Mouse (Mus musculus) heart, embryonic 13.5 days (tissue): ENCODE results near the gene Rmdn2. TPM values are rescaled to one million over a fixed set of nuclear protein-coding genes. Genes with fewer than 3 reads are reported as not detected.

Experiments used
- ATAC-seq: fragments of 200-750 bp; cut with Nextera tagmentation; 2 replicates; pipeline ENCODE4 v1.8.0; 2017; ENCODE audit warnings: moderate TSS enrichment; ENCODE audit not compliant: insufficient number of reproducible peaks, low FRiP score, low TSS enrichment; ENCODE audit errors: extremely low read depth
- H3K27ac ChIP-seq: fragments of 300-500 bp; sonication (generic); replicated peaks from 2 replicates; pipeline ENCODE4 v1.5.1; 2015; ENCODE audit warnings: moderate library complexity, mild to moderate bottlenecking, inconsistent platforms
- H3K27me3 ChIP-seq: fragments of 300-500 bp; sonication (generic); replicated peaks from 2 replicates; pipeline ENCODE4 v1.6.1; 2015; ENCODE audit warnings: mild to moderate bottlenecking, inconsistent platforms
- H3K36me3 ChIP-seq: fragments of 300-500 bp; sonication (generic); 2 replicates; pipeline ENCODE4 v1.6.1; 2015; ENCODE audit warnings: mild to moderate bottlenecking, inconsistent platforms
- H3K4me1 ChIP-seq: fragments of 300-500 bp; sonication (generic); 2 replicates; pipeline ENCODE4 v1.6.1; 2015; ENCODE audit warnings: inconsistent platforms
- H3K4me2 ChIP-seq: fragments of 300-500 bp; sonication (generic); 2 replicates; pipeline ENCODE4 v1.6.1; 2015; ENCODE audit warnings: inconsistent platforms, mild to moderate bottlenecking, moderate library complexity
- H3K4me3 ChIP-seq: fragments of 300-500 bp; sonication (generic); 2 replicates; pipeline ENCODE4 v1.5.1; 2015; ENCODE audit warnings: moderate library complexity, mild to moderate bottlenecking, inconsistent platforms
- H3K9ac ChIP-seq: fragments of 300-500 bp; sonication (generic); 2 replicates; pipeline ENCODE4 v1.6.1; 2015; ENCODE audit warnings: inconsistent platforms, mild to moderate bottlenecking, moderate library complexity
- H3K9me3 ChIP-seq: fragments of 300-500 bp; sonication (generic); 2 replicates; pipeline ENCODE4 v1.6.1; 2016; ENCODE audit warnings: inconsistent platforms
- WGBS: fragments of 180-500 bp; shearing (Covaris S2); methylation state at CpG from one replicate; pipeline ENCODE4 v1.1.7; 2015; ENCODE audit warnings: mixed read lengths; 5-methylcytosine and 5-hydroxymethylcytosine counted together
- polyA plus RNA-seq: library from polyadenylated mRNA; unstranded; fragments of >200 nt; fragmentation: Nextera tagmentation; extraction: Ambion mirVana; gene quantifications from 2 replicates; pipeline ENCODE4 v1.2.1, GENCODE M21; 2015

Rmdn2 gene
- polyA plus RNA-seq, 1 experiment from 2014 or later, result 13.5 TPM

DNA sequence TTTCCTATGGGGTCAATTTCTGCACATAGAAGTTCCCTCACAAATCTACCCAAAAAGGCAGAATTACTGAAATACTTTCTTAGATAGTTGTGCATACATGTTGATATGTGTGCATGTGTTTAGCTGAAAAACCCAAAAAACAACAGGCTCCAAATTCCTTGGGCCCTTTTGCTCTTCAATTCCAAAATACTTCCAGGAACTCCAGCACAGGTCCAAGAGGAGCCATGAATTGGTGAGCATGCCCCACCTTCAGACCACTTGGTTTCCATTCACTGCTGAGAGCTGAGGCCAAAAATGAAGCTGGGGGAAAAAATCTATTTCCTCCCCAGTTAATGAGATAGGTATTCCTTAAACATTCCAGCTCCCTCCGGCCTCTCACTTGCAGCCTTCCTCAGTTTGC lies 98.1 kb downstream of the Rmdn2 start:
- H3K36me3 ChIP-seq, result no peaks in the 10 kb centered on the region
- peaks cover 29% of the 10 kb centered on the region for H3K4me1 ChIP-seq
- no peaks in the 10 kb centered on the region for H3K9me3 ChIP-seq
- H3K9ac ChIP-seq, result no peak overlapping the region
- no peak for ATAC-seq
- H3K27ac ChIP-seq, result no peak overlapping the region
- H3K27me3 ChIP-seq, result peaks cover 59% of the 10 kb centered on the region
- no peak overlapping the region for H3K4me3 ChIP-seq
- H3K4me2 ChIP-seq, result no peak overlapping the region
- 52% methylated on average over 1 of the region's 1 CpGs for WGBS

DNA sequence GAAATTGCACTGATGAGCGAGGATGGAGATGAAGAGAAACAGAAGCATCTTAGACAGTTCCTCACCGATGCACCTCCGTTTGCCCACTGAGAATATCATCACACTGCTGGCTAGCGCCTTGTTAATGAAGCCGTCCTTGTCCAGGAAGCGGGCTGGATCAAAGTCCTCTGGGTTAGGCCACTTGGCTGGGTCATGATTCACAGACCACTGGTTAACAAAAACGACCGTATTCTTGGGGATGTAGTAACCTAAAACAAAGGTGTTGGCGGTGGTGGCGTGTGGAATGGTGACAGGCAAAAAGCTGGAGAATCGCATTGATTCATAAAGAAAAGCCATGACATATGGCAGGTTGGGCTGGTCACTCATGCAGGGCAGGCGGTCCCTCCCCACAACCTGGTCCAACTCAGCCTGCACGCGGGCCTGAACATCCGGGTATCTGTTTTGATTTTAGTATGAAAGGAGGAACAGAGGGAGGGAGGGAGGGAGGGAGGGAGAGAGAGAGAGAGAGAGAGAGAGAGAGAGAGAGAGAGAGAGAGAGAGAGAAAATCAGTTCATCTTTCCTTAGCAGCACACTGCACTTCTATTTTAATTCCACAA lies 98.7 kb downstream of the Rmdn2 start:
- H3K4me1 ChIP-seq, result peaks cover 35% of the 10 kb centered on the region
- H3K4me3 ChIP-seq, result no peak overlapping the region
- H3K9ac ChIP-seq, result no peak overlapping the region
- no peak overlapping the region for H3K27ac ChIP-seq
- H3K36me3 ChIP-seq, result no peaks in the 10 kb centered on the region
- H3K4me2 ChIP-seq, result no peak overlapping the region
- 21% methylated on average over 15 of the region's 15 CpGs for WGBS
- no peak for ATAC-seq
- peaks cover 63% of the 10 kb centered on the region for H3K27me3 ChIP-seq
- no peaks in the 10 kb centered on the region for H3K9me3 ChIP-seq

DNA sequence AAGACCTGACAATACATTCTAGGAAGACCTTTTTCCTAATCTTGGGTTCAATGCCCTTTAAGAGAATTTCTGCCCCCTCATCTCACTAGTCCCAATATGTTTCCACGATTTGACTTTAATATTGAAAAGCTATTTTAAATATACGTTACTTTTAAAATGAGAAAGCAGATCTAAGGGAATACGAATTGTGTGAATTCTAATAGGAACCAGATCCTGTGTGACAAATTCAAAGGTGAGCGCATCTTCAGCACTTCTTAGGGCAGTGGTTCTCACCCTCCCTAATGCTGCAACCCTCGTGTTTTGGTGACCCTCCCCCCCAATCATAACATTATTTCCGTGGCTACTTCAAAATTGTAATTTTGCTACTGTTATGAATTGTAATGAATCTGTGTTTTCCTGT lies 100.3 kb downstream of the Rmdn2 start:
- ATAC-seq, result no peak
- Histone ChIP-seq H3K4me1 (peaks cover 40% of the 10 kb centered on the region), H3K4me3 (no peak overlapping the region), H3K27me3 (peaks cover 61% of the 10 kb centered on the region), H3K36me3 (no peaks in the 10 kb centered on the region), H3K27ac (no peak overlapping the region), H3K4me2 (peak overlapping the region; percentile 79; the same call in 1 of the 2 replicates), H3K9ac (no peak overlapping the region), H3K9me3 (no peaks in the 10 kb centered on the region)
- 29% methylated on average over 6 of the region's 6 CpGs for WGBS

DNA sequence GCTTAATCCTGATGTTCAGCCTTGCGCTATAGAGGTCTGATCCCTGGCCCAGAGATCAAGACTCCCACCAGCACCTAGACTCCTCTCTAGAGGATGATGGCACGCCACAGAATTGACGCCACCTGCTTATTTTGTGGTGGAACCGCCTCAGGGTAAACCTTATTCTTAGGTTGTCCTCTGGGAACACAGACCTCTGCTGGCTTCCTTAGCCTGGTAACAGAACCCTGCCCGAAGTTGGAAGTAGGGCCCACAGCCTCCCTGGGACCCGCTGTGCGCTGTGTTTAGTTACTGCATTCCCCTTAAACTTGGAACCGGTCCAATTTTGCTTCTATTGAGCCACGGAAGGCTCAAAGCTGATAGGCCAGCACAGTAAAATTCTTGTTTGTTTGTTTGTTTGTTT lies 100.9 kb downstream of the Rmdn2 start:
- no peaks in the 10 kb centered on the region for H3K36me3 ChIP-seq
- no peak overlapping the region for H3K27ac ChIP-seq
- H3K27me3 ChIP-seq, result peaks cover 67% of the 10 kb centered on the region
- H3K4me3 ChIP-seq, result peak overlapping the region; percentile 57
- H3K4me1 ChIP-seq, result peaks cover 40% of the 10 kb centered on the region
- peak overlapping the region; percentile 37; the same call in 1 of the 2 replicates for H3K9ac ChIP-seq
- WGBS, result 10% methylated on average over 9 of the region's 9 CpGs
- H3K9me3 ChIP-seq, result no peaks in the 10 kb centered on the region
- no peak for ATAC-seq
- peak overlapping the region; percentile 79 for H3K4me2 ChIP-seq

DNA sequence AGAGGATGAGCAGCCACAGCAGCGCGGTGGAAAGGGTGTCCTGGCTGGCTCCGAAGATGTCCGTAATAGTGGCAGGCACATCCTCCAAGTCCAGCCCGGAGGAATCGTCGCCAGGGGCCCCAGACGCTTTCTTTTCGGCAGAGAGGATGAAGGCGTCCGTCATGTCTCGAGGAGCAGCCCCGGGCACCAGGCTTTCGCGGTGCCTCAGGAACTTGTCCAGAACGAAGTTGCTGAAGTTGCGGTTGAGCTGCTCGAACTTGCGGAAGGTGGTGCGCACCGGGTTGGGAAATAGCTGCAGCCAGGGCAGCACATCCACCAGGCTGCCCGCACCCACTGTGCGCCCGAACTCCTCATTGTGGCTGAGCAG lies 101.6 kb downstream of the Rmdn2 start:
- Histone ChIP-seq H3K4me3 (peak overlapping the region; percentile 57), H3K9me3 (no peaks in the 10 kb centered on the region), H3K4me2 (peak overlapping the region; percentile 79), H3K4me1 (peaks cover 35% of the 10 kb centered on the region), H3K9ac (peak overlapping the region; percentile 51), H3K27ac (no peak overlapping the region), H3K27me3 (peaks cover 73% of the 10 kb centered on the region), H3K36me3 (no peaks in the 10 kb centered on the region)
- ATAC-seq, result no peak
- WGBS, result under 1% methylated on average over 24 of the region's 24 CpGs

DNA sequence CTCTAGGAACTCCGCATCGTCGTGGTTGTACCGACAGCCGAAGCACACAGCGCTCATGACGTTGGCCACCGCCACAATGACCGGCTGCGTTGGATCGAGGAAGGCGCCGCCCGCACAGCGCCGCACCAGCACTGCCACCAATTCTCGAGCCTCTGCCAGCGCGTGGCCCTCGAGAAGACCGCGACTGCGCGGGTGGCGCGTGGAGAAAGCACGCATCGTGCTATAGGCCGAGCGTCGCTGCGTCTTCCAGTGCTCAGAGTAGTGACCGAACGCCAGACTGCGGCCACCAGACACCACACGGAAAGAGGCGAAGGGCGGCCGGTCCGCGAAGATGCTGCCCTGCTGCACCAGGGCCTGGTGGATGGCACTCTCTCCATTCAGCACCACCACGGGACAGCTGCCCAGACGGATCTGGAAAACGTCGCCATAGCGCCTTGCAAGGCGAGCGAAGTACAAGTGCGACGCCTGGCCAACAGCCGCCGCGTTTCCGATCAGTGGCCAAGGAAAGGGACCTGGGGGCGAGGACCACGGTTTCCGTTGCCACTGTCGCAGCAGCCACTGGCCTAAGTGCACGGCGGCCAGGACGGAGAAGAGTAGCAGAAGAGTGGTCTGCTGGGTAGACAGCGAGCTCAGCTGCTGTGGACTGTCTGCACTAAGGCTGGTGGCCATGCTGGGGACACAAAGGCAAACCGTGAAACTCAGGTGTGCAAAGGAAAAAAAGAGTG lies 102.1 kb downstream of the Rmdn2 start:
- under 1% methylated on average over 63 of the region's 63 CpGs for WGBS
- peaks cover 77% of the 10 kb centered on the region for H3K27me3 ChIP-seq

DNA sequence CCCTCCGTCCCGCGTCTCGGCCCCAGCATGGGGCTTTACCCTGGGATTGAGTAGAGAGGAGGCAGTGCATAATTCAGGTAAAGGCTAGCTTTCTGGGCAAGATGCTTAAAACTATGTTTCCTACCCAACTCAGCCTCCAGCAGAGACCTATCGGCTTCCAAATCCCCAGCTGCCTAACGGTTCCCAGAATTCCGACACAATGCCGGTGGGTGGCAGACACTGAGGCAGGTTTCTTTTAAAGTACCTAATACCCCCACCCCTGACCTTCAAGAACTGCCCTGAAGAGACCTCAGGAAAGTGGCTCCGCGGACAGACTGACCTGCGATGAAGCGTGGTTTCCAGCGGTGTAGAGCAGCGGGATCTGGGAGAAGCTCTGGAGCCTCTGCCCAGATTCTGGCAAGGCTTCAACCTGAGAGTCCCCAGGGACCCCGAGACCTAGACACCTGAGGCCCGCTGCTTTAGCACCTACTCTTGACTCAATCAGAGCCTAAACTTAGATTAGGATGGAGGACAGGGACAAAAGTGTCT lies 102.8 kb downstream of the Rmdn2 start:
- Histone ChIP-seq H3K36me3 (no peaks in the 10 kb centered on the region), H3K27me3 (peaks cover 74% of the 10 kb centered on the region), H3K4me2 (peak overlapping the region; percentile 79), H3K4me1 (peaks cover 34% of the 10 kb centered on the region), H3K27ac (no peak overlapping the region), H3K9ac (peak overlapping the region; percentile 74), H3K9me3 (no peaks in the 10 kb centered on the region), H3K4me3 (peak overlapping the region; percentile 57)
- no peak for ATAC-seq
- 2% methylated on average over 16 of the region's 16 CpGs for WGBS

More for the DNA sequence above, 102.1 kb downstream of the Rmdn2 start:
- H3K4me3 ChIP-seq, result peak overlapping the region; percentile 57
- peak; percentile 19; the same call in 1 of the 2 replicates for ATAC-seq
- H3K27ac ChIP-seq, result no peak overlapping the region
- peaks cover 34% of the 10 kb centered on the region for H3K4me1 ChIP-seq
- no peaks in the 10 kb centered on the region for H3K36me3 ChIP-seq
- peak overlapping the region; percentile 79 for H3K4me2 ChIP-seq
- no peaks in the 10 kb centered on the region for H3K9me3 ChIP-seq
- peak overlapping the region; percentile 51 for H3K9ac ChIP-seq

DNA sequence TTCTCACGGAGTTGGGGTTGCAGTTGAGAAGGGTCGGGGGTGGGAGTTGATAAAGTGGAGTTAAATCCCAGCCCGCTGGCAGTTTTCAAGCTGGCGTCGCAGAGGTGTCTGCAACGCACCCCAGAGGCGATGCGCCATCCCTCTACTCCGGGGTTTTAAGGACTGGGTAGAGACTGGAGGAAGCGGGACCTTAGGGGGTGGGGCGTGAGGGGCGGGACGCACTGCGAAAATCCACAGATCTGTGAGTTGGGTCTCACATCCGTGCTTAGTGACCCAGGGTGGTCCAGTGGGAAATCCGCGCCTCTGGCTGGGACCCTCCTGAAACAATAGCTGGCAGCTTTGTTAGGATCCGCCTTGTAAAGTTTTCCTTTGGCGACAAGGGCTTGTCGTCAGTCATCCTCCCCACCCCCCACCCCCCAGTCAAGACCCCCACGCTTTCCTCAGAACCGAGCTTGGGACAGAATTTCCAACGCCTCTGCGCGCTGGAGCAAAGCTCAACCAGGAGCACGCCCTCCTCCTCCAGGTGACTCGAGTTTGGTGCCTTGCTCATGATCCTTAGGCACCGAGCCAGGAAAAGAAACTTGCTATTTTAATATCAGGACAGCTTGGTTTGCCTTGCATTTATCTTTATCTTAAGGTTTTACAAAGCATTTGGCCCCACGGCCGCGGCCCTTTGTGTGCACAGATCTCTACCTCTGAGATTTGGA lies 103.4 kb downstream of the Rmdn2 start, which contains the start of gene Cyp1b1:
Cyp1b1 (minus strand) TSS at position 131 of the 707 bp plus-strand sequence.
- Histone ChIP-seq H3K9me3 (no peaks in the 10 kb centered on the region), H3K27me3 (peaks cover 67% of the 10 kb centered on the region), H3K4me2 (peak within 1 kb of the TSS; percentile 79), H3K4me3 (peak within 1 kb of the TSS; percentile 57), H3K27ac (no peak within 1 kb of the TSS), H3K9ac (peak within 1 kb of the TSS; percentile 74), H3K36me3 (no peaks in the 10 kb centered on the region), H3K4me1 (peaks cover 34% of the 10 kb centered on the region)
- WGBS, result under 1% methylated on average over 31 of the region's 31 CpGs
- no peak for ATAC-seq

DNA sequence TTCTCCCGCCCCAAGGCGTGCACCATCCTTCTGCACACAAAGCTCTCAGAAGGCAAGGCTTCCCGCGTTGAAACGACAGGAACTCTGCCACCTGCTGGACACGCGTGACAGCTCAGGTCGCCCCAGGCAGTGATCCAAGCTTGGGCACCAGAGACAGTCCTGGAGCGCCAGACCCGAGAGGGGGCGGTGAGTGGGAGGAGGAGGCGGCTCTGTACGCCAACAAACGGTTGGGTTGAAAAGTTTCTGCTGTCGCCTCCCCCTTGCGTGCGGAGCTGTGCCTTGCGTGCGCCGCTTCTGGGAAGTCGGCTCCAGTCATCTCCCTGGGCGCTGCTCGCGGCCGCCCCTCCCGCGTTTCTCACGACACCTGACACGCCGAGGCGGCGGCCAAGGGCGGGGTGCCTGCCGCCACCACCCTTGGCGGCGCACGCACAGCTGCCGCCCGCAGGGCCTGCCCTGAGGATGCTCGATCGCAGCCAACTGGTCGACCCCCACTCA lies 104.0 kb downstream of the Rmdn2 start:
- Histone ChIP-seq H3K9me3 (no peaks in the 10 kb centered on the region), H3K4me1 (peaks cover 34% of the 10 kb centered on the region), H3K27ac (no peak overlapping the region), H3K9ac (peak overlapping the region; percentile 74), H3K36me3 (no peaks in the 10 kb centered on the region), H3K4me3 (peak overlapping the region; percentile 57), H3K27me3 (peaks cover 62% of the 10 kb centered on the region), H3K4me2 (peak overlapping the region; percentile 79)
- under 1% methylated on average over 31 of the region's 42 CpGs for WGBS
- ATAC-seq, result peak; percentile 69; the same call in 1 of the 2 replicates

DNA sequence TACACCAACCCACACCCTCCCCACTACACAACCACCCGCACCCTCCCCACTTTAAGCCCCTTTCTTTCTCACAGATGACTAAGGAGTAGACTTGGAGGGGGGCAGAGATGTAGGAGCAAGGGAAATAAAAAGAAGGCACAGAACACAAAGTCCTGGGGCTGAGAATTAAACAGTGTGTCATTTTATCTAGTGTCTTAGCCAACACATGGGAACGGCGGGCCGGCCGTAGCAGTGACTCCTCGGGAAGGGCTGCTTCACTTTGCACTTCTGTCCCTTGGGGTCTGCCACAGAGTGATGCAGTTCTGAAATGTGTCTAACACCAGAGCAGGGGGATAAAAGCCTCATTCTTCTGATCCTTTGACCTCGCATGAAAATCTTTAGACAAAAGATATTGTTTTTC lies 109.0 kb downstream of the Rmdn2 start:
- no peak overlapping the region for H3K27ac ChIP-seq
- no peak overlapping the region for H3K4me3 ChIP-seq
- no peak for ATAC-seq
- H3K9ac ChIP-seq, result no peak overlapping the region
- WGBS, result 57% methylated on average over 7 of the region's 7 CpGs
- peaks cover 4% of the 10 kb centered on the region; the same call in 1 of the 2 replicates for H3K4me1 ChIP-seq
- H3K9me3 ChIP-seq, result no peaks in the 10 kb centered on the region
- no peak overlapping the region for H3K4me2 ChIP-seq
- no peaks in the 10 kb centered on the region for H3K36me3 ChIP-seq
- peaks cover 18% of the 10 kb centered on the region for H3K27me3 ChIP-seq

DNA sequence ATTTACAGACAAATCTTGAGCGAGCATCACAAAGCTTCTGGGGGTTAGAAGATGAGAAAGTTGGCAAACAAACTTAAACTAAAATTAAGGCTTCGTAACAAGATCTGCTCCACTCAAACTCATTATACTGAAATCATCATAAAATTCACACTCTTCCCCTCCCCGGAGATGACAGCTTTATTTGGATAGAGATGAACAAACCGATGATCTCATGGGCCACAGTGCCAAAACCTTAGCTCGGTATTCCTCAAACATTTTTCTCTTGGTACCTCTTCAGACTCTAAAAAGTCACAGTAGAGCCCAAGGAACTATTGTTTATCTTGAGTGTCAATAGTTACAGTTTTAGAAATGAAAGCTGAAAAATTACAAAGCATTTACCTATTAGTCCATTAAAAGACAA lies 115.0 kb downstream of the Rmdn2 start:
- WGBS, result 72% methylated on average over 5 of the region's 5 CpGs
- no peak for ATAC-seq
- H3K27me3 ChIP-seq, result 0 out of 2 replicates have a peak, but pooled peaks cover 5% of the 10 kb centered on the region
- peaks cover 38% of the 10 kb centered on the region for H3K4me1 ChIP-seq
- no peak overlapping the region for H3K4me2 ChIP-seq
- H3K9me3 ChIP-seq, result no peaks in the 10 kb centered on the region
- no peaks in the 10 kb centered on the region for H3K36me3 ChIP-seq
- H3K9ac ChIP-seq, result no peak overlapping the region
- no peak overlapping the region for H3K4me3 ChIP-seq
- H3K27ac ChIP-seq, result no peak overlapping the region
